Mouse (Mus musculus) thymus, postnatal 14 days (tissue): ENCODE results near the gene Zmym4.
A peak's percentile ranks its signal among the peaks of the same experiment; 100 is the strongest.

Experiments used
- DNase-seq: peaks from one replicate; pipeline ENCODE4 v3.0.0; 2021

Gene Zmym4

GRCm38 (mm10) chr4:126927701-126928100 is 40.2 kb downstream of the Zmym4 start:
- DNase-seq = no peak

- no peak for DNase-seq
Observed at GRCm38 (mm10) chr4:126889879-126890278, 78.1 kb downstream of the Zmym4 start.

- DNase-seq = no peak
Observed at GRCm38 (mm10) chr4:126885953-126886352, 82.0 kb downstream of the Zmym4 start.

GRCm38 (mm10) chr4:126883602-126884001 is 84.3 kb downstream of the Zmym4 start:
- DNase-seq = no peak

GRCm38 (mm10) chr4:126879560-126880275 is 88.2 kb downstream of the Zmym4 start:
- no peak for DNase-seq

GRCm38 (mm10) chr4:126872717-126873116 is 95.2 kb downstream of the Zmym4 start:
- no peak for DNase-seq

GRCm38 (mm10) chr4:126868699-126869098 is 99.2 kb downstream of the Zmym4 start:
- no peak for DNase-seq

- peak; percentile 34 for DNase-seq
Observed at GRCm38 (mm10) chr4:126861514-126862266, 106.2 kb downstream of the Zmym4 start.

GRCm38 (mm10) chr4:126860268-126860986 is 107.5 kb downstream of the Zmym4 start:
- DNase-seq = no peak

- DNase-seq = no peak
Observed at GRCm38 (mm10) chr4:126852971-126853370, 115.0 kb downstream of the Zmym4 start.

GRCm38 (mm10) chr4:126850778-126851080 is 117.2 kb downstream of the Zmym4 start:
- DNase-seq = no peak

- DNase-seq = peak; percentile 31
Observed at GRCm38 (mm10) chr4:126850019-126850777, 117.7 kb downstream of the Zmym4 start.

GRCm38 (mm10) chr4:126846971-126847370 is 121.0 kb downstream of the Zmym4 start:
- no peak for DNase-seq

GRCm38 (mm10) chr4:126845664-126846063 is 122.3 kb downstream of the Zmym4 start:
- no peak for DNase-seq

GRCm38 (mm10) chr4:126842911-126843310 is 125.0 kb downstream of the Zmym4 start:
- no peak for DNase-seq

- no peak for DNase-seq
Observed at GRCm38 (mm10) chr4:126840996-126841560, 126.9 kb downstream of the Zmym4 start.

GRCm38 (mm10) chr4:126839873-126840272 is 128.1 kb downstream of the Zmym4 start:
- DNase-seq = peak; percentile 79

- no peak for DNase-seq
Observed at GRCm38 (mm10) chr4:126838799-126839198, 129.1 kb downstream of the Zmym4 start.

GRCm38 (mm10) chr4:126831122-126831521 is 136.8 kb downstream of the Zmym4 start:
- DNase-seq = no peak

- DNase-seq = no peak
Observed at GRCm38 (mm10) chr4:126823917-126824316, 144.0 kb downstream of the Zmym4 start.

- no peak for DNase-seq
Observed at GRCm38 (mm10) chr4:126822891-126823882, 144.7 kb downstream of the Zmym4 start.
